Mouse (Mus musculus) intestine, embryonic 14.5 days (tissue): ENCODE results near the gene Cdk18. TPM values are rescaled to one million over a fixed set of nuclear protein-coding genes. Genes with fewer than 3 reads are reported as not detected.

Experiments used
- ATAC-seq: fragments of 200-750 bp; cut with Nextera tagmentation; replicated peaks from 2 replicates; pipeline ENCODE4 v1.8.0; 2017; ENCODE audit warnings: low read depth, moderate number of reproducible peaks, moderate TSS enrichment, moderate library complexity; ENCODE audit not compliant: low FRiP score, low TSS enrichment
- DNase-seq: peaks from one replicate; pipeline ENCODE4 v3.0.0-alpha.2; 2018; ENCODE audit warnings: low spot score
- H3K27ac ChIP-seq: fragments of 300-500 bp; sonication (generic); 2 replicates; pipeline ENCODE4 v1.5.1; 2014; ENCODE audit warnings: low read depth, mild to moderate bottlenecking, control low read depth
- H3K27me3 ChIP-seq: fragments of 300-500 bp; sonication (generic); replicated peaks from 2 replicates; pipeline ENCODE4 v1.6.1; 2014; ENCODE audit warnings: low read length, control low read depth; ENCODE audit not compliant: control insufficient read depth, insufficient read depth
- H3K36me3 ChIP-seq: fragments of 300-500 bp; sonication (generic); 2 replicates; pipeline ENCODE4 v1.6.1; 2014; ENCODE audit warnings: low read length, control low read depth; ENCODE audit not compliant: control insufficient read depth, insufficient read depth
- H3K4me1 ChIP-seq: fragments of 300-500 bp; sonication (generic); replicated peaks from 2 replicates; pipeline ENCODE4 v1.6.1; 2014; ENCODE audit warnings: low read length, control low read depth, mixed read lengths; ENCODE audit not compliant: control insufficient read depth, insufficient read depth
- H3K4me2 ChIP-seq: fragments of 300-500 bp; sonication (generic); 2 replicates; pipeline ENCODE4 v1.6.1; 2014; ENCODE audit warnings: low read length
- H3K4me3 ChIP-seq: fragments of 300-500 bp; sonication (generic); 2 replicates; pipeline ENCODE4 v1.5.1; 2014; ENCODE audit warnings: low read depth, low read length, control low read depth, mixed read lengths
- H3K9ac ChIP-seq: fragments of 300-500 bp; sonication (generic); 2 replicates; pipeline ENCODE4 v1.6.1; 2014; ENCODE audit warnings: mild to moderate bottlenecking, low read length
- H3K9me3 ChIP-seq: fragments of 300-500 bp; sonication (generic); 2 replicates; pipeline ENCODE4 v1.6.1; 2016; ENCODE audit warnings: low read length, control low read depth; ENCODE audit not compliant: control insufficient read depth
- WGBS: fragments of 180-500 bp; shearing (Covaris S2); extraction: QIAGEN DNeasy Blood & Tissue Kit; methylation state at CpG from one replicate; pipeline ENCODE4 v1.1.7; 2014; 5-methylcytosine and 5-hydroxymethylcytosine counted together
- polyA plus RNA-seq: library from polyadenylated mRNA; unstranded; fragments of >200 nt; fragmentation: Nextera tagmentation; extraction: Ambion mirVana; gene quantifications from 2 replicates; pipeline ENCODE4 v1.2.1, GENCODE M21; 2014

Cdk18 gene
- polyA plus RNA-seq, 1 experiment from 2014 or later: 7.6 TPM

DNA sequence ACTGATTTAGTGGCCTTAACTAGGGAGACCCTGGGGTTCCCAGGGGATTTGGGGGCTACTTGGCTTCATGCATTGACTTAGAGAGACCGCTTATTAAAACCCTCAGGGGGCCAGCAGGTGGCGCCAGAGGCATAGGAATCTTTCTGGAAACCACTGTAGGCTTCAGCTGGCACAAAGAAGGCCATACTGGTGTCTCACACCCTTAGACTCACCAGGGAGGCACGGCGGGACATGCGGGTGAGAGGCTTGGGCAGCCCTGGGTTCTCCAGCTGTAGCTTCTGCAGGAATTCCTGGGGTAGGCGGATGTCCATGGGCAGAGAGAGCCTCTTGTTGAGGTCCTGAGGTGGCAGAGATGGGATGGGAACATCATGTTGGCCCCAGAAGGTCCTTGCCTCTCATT lies 18.2 kb downstream of the Cdk18 start:
- 23% methylated on average over 6 of the region's 6 CpGs for WGBS
- Histone ChIP-seq H3K4me1 (peaks cover 11% of the 10 kb centered on the region), H3K27ac (no peak overlapping the region), H3K36me3 (0 out of 2 replicates have a peak, but pooled peaks cover 3% of the 10 kb centered on the region), H3K4me2 (no peak overlapping the region), H3K9ac (no peak overlapping the region), H3K4me3 (no peak overlapping the region), H3K9me3 (no peaks in the 10 kb centered on the region), H3K27me3 (no peaks in the 10 kb centered on the region)
- ATAC-seq (0 out of 2 replicates have a peak, but pooled peaks have one; percentile 10), DNase-seq (peak; percentile 96)

DNA sequence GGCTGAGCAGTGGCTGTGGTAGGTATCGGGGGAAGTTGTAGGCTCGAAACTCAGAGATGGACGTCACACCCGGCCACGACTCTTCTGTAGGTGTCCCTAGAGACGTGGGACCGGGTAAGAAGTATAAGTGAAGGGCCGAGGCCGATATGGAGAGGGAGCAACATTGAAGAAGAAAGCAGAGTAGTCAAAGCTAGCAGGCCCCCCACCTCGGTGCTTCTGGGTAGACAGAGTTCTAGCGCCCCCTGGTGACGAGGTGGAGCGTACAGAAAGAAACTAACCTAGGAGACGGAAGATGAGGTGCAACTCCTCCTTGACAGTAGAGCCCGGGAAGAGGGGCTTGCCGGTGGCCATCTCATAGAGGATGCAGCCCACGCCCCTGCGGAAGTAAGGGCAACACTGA lies 22.9 kb downstream of the Cdk18 start:
- Histone ChIP-seq H3K36me3 (0 out of 2 replicates have a peak, but pooled peaks cover 3% of the 10 kb centered on the region), H3K27me3 (no peaks in the 10 kb centered on the region), H3K9me3 (no peaks in the 10 kb centered on the region), H3K4me3 (no peak overlapping the region), H3K4me2 (no peak overlapping the region), H3K27ac (no peak overlapping the region), H3K9ac (no peak overlapping the region), H3K4me1 (no peaks in the 10 kb centered on the region)
- WGBS: 42% methylated on average over 18 of the region's 18 CpGs
- DNase-seq: peak; percentile 85
- ATAC-seq: no peak

DNA sequence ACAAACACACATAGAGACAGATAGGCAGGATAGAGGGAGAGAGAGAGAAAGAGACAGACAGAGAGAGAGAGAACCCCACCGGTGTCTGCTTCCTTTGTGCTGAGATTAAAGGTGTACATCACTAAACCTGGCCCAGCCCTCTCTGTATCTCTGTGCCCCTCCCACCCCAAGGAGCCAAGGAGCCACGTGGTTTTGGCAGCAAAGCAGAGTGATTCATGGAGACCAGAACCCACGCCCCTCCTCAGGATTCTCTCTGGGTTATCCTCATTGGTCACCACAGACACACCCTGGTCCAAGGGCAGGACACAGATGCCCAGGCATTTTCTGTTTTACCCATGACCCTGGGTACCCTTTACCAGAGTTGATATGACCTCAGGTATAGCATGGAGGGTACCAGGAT lies 26.4 kb downstream of the Cdk18 start:
- Histone ChIP-seq H3K9ac (no peak overlapping the region), H3K36me3 (no peaks in the 10 kb centered on the region), H3K27me3 (no peaks in the 10 kb centered on the region), H3K4me1 (no peaks in the 10 kb centered on the region), H3K9me3 (no peaks in the 10 kb centered on the region), H3K4me2 (no peak overlapping the region), H3K4me3 (no peak overlapping the region), H3K27ac (no peak overlapping the region)
- 49% methylated on average over 3 of the region's 3 CpGs for WGBS
- DNase-seq (no peak), ATAC-seq (no peak)

DNA sequence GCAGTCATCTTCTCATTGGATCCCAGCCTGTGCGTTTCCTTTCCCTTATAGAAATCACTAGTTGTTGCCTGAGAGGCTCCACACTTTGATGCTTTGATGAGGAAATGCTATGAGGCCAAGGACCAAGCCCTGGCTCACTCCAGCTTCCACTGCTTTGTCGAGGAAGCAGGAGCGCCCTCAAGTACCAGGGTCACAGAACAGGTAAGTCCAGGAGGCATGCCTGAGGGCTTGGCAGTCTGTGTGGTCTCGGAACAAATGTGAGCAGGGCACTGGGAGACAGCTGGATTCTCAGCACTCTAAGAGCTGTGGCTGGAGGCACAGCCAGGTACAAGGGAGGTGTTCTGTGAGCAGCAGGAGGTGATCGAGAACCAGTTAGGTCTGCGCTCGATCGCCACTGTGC lies 27.1 kb downstream of the Cdk18 start:
- H3K27me3 ChIP-seq: no peaks in the 10 kb centered on the region
- no peak overlapping the region for H3K4me3 ChIP-seq
- H3K4me1 ChIP-seq: no peaks in the 10 kb centered on the region
- 78% methylated on average over 8 of the region's 8 CpGs for WGBS
- no peaks in the 10 kb centered on the region for H3K9me3 ChIP-seq
- DNase-seq (no peak), ATAC-seq (no peak)
- H3K9ac ChIP-seq: no peak overlapping the region
- no peaks in the 10 kb centered on the region for H3K36me3 ChIP-seq
- H3K27ac ChIP-seq: no peak overlapping the region
- no peak overlapping the region for H3K4me2 ChIP-seq

DNA sequence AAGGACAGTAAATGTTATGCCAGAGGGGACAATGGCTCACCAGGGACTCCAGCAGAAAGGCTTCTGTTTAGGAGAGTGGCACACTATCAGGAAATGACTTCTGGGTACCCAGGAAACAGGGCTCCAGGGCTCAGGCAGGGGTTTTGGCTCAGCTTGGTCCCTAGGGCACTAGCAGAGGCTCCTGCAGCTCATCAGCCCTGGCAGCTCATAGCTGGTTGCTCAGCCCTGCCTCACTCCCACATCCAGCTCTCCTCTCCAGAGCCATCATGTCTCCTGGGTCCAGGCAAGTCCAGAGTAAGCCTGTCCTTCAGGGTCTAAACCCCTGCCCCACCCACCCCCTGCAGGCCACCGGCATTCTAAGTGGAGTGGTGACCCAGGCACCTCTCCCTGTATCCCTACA lies 28.1 kb downstream of the Cdk18 start:
- H3K4me3 ChIP-seq: no peak overlapping the region
- no peak overlapping the region for H3K9ac ChIP-seq
- no peak overlapping the region for H3K27ac ChIP-seq
- H3K4me1 ChIP-seq: no peaks in the 10 kb centered on the region
- H3K27me3 ChIP-seq: no peaks in the 10 kb centered on the region
- DNase-seq (no peak), ATAC-seq (no peak)
- WGBS: 57% methylated on average over 1 of the region's 1 CpGs
- H3K4me2 ChIP-seq: no peak overlapping the region
- H3K36me3 ChIP-seq: no peaks in the 10 kb centered on the region
- no peaks in the 10 kb centered on the region for H3K9me3 ChIP-seq

DNA sequence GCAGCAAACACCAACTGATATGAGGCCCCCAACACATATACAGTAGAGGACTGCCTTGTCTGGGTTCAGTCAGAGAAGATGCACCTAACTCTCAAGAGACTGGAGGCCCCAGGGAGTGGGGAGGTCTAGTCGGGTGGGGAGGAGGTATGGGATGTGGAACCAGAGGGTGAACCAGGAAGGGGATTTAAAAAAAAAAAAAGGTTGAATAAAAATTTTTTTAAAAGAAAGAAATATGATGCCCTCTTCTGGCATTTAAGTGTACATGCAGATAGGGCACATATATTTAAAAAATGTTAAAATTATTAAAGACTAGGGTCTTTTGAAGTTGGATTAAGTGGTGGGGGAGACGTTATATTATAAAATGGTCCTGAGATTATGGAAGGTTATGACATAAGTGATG lies 30.1 kb downstream of the Cdk18 start:
- H3K4me2 ChIP-seq: no peak overlapping the region
- H3K9me3 ChIP-seq: no peaks in the 10 kb centered on the region
- WGBS: 66% methylated on average over 2 of the region's 2 CpGs
- H3K27me3 ChIP-seq: no peaks in the 10 kb centered on the region
- DNase-seq: no peak
- no peak overlapping the region for H3K9ac ChIP-seq
- H3K36me3 ChIP-seq: no peaks in the 10 kb centered on the region
- no peaks in the 10 kb centered on the region for H3K4me1 ChIP-seq
- no peak for ATAC-seq
- no peak overlapping the region for H3K27ac ChIP-seq
- H3K4me3 ChIP-seq: no peak overlapping the region

DNA sequence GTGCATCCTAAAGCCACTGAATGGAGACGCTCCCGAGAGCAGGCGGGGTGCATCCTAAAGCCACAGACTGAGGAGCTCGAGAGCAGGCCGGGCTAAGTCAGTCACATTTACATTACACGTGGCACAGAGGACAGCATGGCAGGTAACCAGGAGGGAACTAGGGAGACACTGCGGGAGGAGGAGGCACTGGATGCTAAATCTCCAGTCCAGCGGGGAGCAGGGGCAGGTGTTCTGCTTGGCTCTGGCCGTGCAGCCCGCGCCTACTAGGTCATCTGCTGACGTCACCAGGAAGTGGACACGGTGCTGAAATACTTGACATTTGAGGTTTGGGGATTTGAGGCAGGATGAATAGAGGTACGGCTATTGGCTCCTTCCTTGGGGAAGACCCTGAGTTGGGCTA lies 35.1 kb downstream of the Cdk18 start:
- Histone ChIP-seq H3K27ac (no peak overlapping the region), H3K9ac (no peak overlapping the region), H3K4me3 (no peak overlapping the region), H3K4me2 (no peak overlapping the region), H3K9me3 (no peaks in the 10 kb centered on the region), H3K36me3 (no peaks in the 10 kb centered on the region), H3K4me1 (no peaks in the 10 kb centered on the region), H3K27me3 (no peaks in the 10 kb centered on the region)
- ATAC-seq (no peak), DNase-seq (no peak)
- WGBS: 66% methylated on average over 14 of the region's 14 CpGs

DNA sequence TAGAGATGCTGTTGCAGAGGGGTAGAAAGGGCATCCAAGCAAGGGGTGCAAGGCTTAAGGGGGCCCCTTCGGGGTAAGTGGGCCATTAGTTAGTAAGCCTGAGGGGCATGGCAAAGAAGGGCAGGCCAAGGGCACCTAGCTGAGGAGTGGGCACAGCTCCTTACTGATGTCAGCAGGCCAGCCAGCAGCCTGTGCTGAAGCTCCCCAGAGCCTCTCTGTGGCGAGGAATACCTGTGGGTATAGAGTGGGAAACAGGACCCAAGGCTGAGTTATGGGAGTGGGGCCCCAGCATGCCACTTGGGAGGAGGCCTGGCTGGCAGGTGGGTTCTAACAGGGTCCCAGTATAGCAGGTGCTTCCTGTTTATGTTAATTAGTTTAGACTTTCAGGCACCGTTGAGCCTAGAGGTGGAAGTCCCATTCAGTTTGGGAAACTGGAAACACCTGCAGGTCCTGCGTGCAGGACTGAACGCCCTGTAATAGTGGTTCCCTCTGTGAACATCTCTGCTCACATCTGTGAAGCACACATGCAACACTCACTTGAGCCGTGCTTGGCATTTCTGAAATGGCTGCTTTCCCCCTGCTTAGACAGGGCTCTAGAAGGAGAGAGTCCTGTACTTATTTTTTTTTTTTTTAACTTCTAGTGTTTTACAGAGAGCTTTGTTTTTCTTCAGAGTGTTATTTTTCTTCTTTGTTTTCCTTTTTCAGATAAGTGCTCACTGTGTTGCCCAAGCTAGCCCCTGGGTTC lies 37.4 kb downstream of the Cdk18 start:
- Histone ChIP-seq H3K27ac (no peak overlapping the region), H3K4me3 (no peak overlapping the region), H3K9ac (no peak overlapping the region), H3K4me1 (no peaks in the 10 kb centered on the region), H3K9me3 (no peaks in the 10 kb centered on the region), H3K27me3 (no peaks in the 10 kb centered on the region), H3K36me3 (no peaks in the 10 kb centered on the region), H3K4me2 (no peak overlapping the region)
- WGBS: 69% methylated on average over 6 of the region's 6 CpGs
- no peak for DNase-seq
- ATAC-seq: no peak

DNA sequence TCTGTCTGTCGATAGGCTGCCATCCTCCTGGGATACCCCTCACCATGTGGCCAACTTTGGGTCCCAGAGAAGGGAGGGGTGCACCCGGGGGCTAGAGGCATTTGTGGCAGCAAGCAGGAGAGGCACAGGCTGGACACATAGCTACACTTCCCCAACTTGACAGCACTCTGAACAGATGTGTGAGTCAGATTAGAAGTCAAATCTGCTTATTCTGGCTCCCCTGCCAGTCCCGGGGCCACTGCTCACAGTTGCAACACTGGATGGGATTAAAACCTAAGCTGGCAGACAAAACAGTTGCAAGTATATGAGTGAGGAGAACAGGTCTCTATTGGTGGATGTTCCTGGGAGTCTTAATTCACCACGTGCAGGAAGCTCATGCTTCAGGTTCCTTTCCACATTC lies 39.7 kb downstream of the Cdk18 start:
- no peak overlapping the region for H3K4me3 ChIP-seq
- no peaks in the 10 kb centered on the region for H3K36me3 ChIP-seq
- no peaks in the 10 kb centered on the region for H3K9me3 ChIP-seq
- no peak for DNase-seq
- H3K9ac ChIP-seq: no peak overlapping the region
- H3K4me1 ChIP-seq: no peaks in the 10 kb centered on the region
- H3K27ac ChIP-seq: no peak overlapping the region
- H3K27me3 ChIP-seq: no peaks in the 10 kb centered on the region
- H3K4me2 ChIP-seq: no peak overlapping the region
- WGBS: 78% methylated on average over 4 of the region's 4 CpGs
- no peak for ATAC-seq
